Mouse (Mus musculus): ENCODE data around the gene Mrpl43. TPM values are rescaled to one million over a fixed set of nuclear protein-coding genes. Genes with fewer than 3 reads are reported as not detected.
A peak's percentile ranks its signal among the peaks of the same experiment; 100 is the strongest.
"Not testable (repeated sequence)": the region's sequence is repeated elsewhere in the genome, so short reads cannot be mapped to it uniquely, and the experiment has no call there.

Mrpl43 gene
- total RNA-seq (2021), result 10 to 100 TPM; 32.4 to 33.7 TPM
- long read RNA-seq, experiment 1, transcript Mrpl43-201 (3 exons, 1,398 nt), result major isoform, 28 of 29 reads
- long read RNA-seq, experiment 1, partial matches to known transcripts, result 0 of 29 reads
- long read RNA-seq, experiment 1, other reads (novel, unspliced or antisense), result 1 of 29 reads
- long read RNA-seq, experiment 2, transcript Mrpl43-201 (3 exons, 1,398 nt), result major isoform, 29 of 31 reads
- long read RNA-seq, experiment 2, partial matches to known transcripts, result 0 of 31 reads
- long read RNA-seq, experiment 2, other reads (novel, unspliced or antisense), result 1 of 31 reads

- peak; percentile 99 for DNase-seq
Measured at GRCm38 (mm10) chr19:45005957-45006712, at the start of gene Mrpl43. Gene Mrpl43 (minus strand): TSS chr19:45006442.

- no peak for DNase-seq
Measured at GRCm38 (mm10) chr19:45054892-45055690, 48.8 kb upstream of the Mrpl43 start.

GRCm38 (mm10) chr19:45053451-45053850 lies 47.2 kb upstream of the Mrpl43 start:
- no peak for DNase-seq

GRCm38 (mm10) chr19:45049523-45049922 lies 43.3 kb upstream of the Mrpl43 start:
- no peak for DNase-seq

GRCm38 (mm10) chr19:45048644-45049365 lies 42.6 kb upstream of the Mrpl43 start:
- no peak for DNase-seq

GRCm38 (mm10) chr19:45047935-45048643 lies 41.8 kb upstream of the Mrpl43 start:
- DNase-seq, result no peak

- peak; percentile 95 for DNase-seq
Measured at GRCm38 (mm10) chr19:45047417-45047934, 41.2 kb upstream of the Mrpl43 start, which contains the start of gene Sfxn3. Gene Sfxn3 (plus strand): TSS chr19:45047503.

GRCm38 (mm10) chr19:45046523-45047321 lies 40.5 kb upstream of the Mrpl43 start:
- peak; percentile 83 for DNase-seq

GRCm38 (mm10) chr19:45045651-45046050 lies 39.4 kb upstream of the Mrpl43 start, which contains the start of gene Pdzd7:
Gene Pdzd7 (minus strand): TSS chr19:45045717.
- DNase-seq, result no peak

GRCm38 (mm10) chr19:45045236-45045635 lies 39.0 kb upstream of the Mrpl43 start:
- DNase-seq, result no peak

GRCm38 (mm10) chr19:45044389-45044927 lies 38.2 kb upstream of the Mrpl43 start:
- no peak for DNase-seq

- DNase-seq, result no peak
Measured at GRCm38 (mm10) chr19:45040214-45040613, 34.0 kb upstream of the Mrpl43 start.

GRCm38 (mm10) chr19:45038198-45038597 lies 32.0 kb upstream of the Mrpl43 start:
- not testable (repeated sequence) for DNase-seq

GRCm38 (mm10) chr19:45036867-45037266 lies 30.6 kb upstream of the Mrpl43 start:
- DNase-seq, result peak; percentile 83

GRCm38 (mm10) chr19:45032570-45033332 lies 26.5 kb upstream of the Mrpl43 start:
- no peak for DNase-seq

- peak; percentile 75 for DNase-seq
Measured at GRCm38 (mm10) chr19:45031780-45032179, 25.5 kb upstream of the Mrpl43 start.

GRCm38 (mm10) chr19:45030746-45031693 lies 24.8 kb upstream of the Mrpl43 start:
- DNase-seq, result peak; percentile 80

GRCm38 (mm10) chr19:45030111-45030510 lies 23.9 kb upstream of the Mrpl43 start:
- DNase-seq, result peak; percentile 82

All from gastrocnemius, postnatal 10 days (tissue).